Mouse (Mus musculus): ENCODE measurements around the gene Rassf9. TPM values are rescaled to one million over a fixed set of nuclear protein-coding genes. Genes with fewer than 3 reads are reported as not detected.

The Rassf9 gene
- polyA plus RNA-seq, 1 experiment from 2014 or later: 3.8 TPM

Other genes starting within 250 kb of the Rassf9 start
- gene Nts, start 21.7 kb upstream of the Rassf9 start, polyA plus RNA-seq (2015; fragmentation: Nextera tagmentation; extraction: Ambion mirVana): 0.51 and 0.89 TPM in 2 replicates